Mouse (Mus musculus): ENCODE measurements around the gene Fyco1. TPM values are rescaled to one million over a fixed set of nuclear protein-coding genes. Genes with fewer than 3 reads are reported as not detected.

Gene Fyco1
- polyA plus RNA-seq (2015; fragmentation: Illumina TruSeq; extraction: RNeasy Lipid Tissue Mini Kit (QIAGEN cat#74804); ENCODE audit: insufficient read depth, low read depth, low replicate concordance): 5.2 TPM

GRCm38 (mm10) chr9:123851713-123852448, at the start of gene Fyco1:
Fyco1 (minus strand) TSS chr9:123851899.

GRCm38 (mm10) chr9:123861929-123862328, 10.2 kb upstream of the Fyco1 start, which contains the start of gene Xcr1:
Xcr1 (minus strand) TSS chr9:123862029.

DNA sequence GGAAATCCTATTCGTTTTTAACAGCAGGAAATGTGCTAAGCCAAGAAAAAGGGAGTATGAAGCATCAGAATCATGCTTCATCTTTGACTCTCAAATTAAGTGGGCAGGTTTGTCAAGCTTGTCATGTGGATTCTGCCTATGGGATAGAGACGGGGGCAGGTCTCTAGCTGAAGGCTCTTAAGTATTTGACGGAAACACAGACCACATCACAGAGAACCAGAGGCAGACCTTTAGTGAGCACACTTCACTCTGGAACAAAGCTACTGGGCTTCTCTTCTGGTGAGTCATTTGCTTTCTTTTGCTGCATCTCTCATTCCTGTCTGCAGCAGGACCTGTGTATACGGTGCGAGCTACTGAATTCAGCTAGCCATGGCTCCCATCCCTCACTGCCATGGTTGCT, 45.4 kb downstream of the Fyco1 start, which contains the start of gene Cxcr6:
Gene Cxcr6 (plus strand): TSS at position 209 of the 400 bp plus-strand sequence.

Other genes with a start within 250 kb of the Fyco1 start
- gene Slc6a20b, start 219.3 kb downstream of the Fyco1 start, polyA plus RNA-seq (2015; fragmentation: Illumina TruSeq; extraction: RNeasy Lipid Tissue Mini Kit (QIAGEN cat#74804); ENCODE audit: insufficient read depth, low read depth, low replicate concordance): not detected
- gene Ccr9, start 173.5 kb downstream of the Fyco1 start, polyA plus RNA-seq (2015; fragmentation: Illumina TruSeq; extraction: RNeasy Lipid Tissue Mini Kit (QIAGEN cat#74804); ENCODE audit: insufficient read depth, low read depth, low replicate concordance): not detected
- not detected for gene Slc6a20a, start 173.0 kb downstream of the Fyco1 start, polyA plus RNA-seq (2015; fragmentation: Illumina TruSeq; extraction: RNeasy Lipid Tissue Mini Kit (QIAGEN cat#74804); ENCODE audit: insufficient read depth, low read depth, low replicate concordance)
- 9.2 TPM for gene Lztfl1, start 134.2 kb downstream of the Fyco1 start, polyA plus RNA-seq (2015; fragmentation: Illumina TruSeq; extraction: RNeasy Lipid Tissue Mini Kit (QIAGEN cat#74804); ENCODE audit: insufficient read depth, low read depth, low replicate concordance)
- not detected for gene Cxcr6, start 45.4 kb downstream of the Fyco1 start, polyA plus RNA-seq (2015; fragmentation: Illumina TruSeq; extraction: RNeasy Lipid Tissue Mini Kit (QIAGEN cat#74804); ENCODE audit: insufficient read depth, low read depth, low replicate concordance)
- not detected for gene Xcr1, start 10.1 kb upstream of the Fyco1 start, polyA plus RNA-seq (2015; fragmentation: Illumina TruSeq; extraction: RNeasy Lipid Tissue Mini Kit (QIAGEN cat#74804); ENCODE audit: insufficient read depth, low read depth, low replicate concordance)
- gene Ccr1, start 116.8 kb upstream of the Fyco1 start, polyA plus RNA-seq (2015; fragmentation: Illumina TruSeq; extraction: RNeasy Lipid Tissue Mini Kit (QIAGEN cat#74804); ENCODE audit: insufficient read depth, low read depth, low replicate concordance): 0.55 TPM
- not detected for gene Ccr1l1, start 126.5 kb upstream of the Fyco1 start, polyA plus RNA-seq (2015; fragmentation: Illumina TruSeq; extraction: RNeasy Lipid Tissue Mini Kit (QIAGEN cat#74804); ENCODE audit: insufficient read depth, low read depth, low replicate concordance)
- not detected for gene Ccr3, start 170.1 kb upstream of the Fyco1 start, polyA plus RNA-seq (2015; fragmentation: Illumina TruSeq; extraction: RNeasy Lipid Tissue Mini Kit (QIAGEN cat#74804); ENCODE audit: insufficient read depth, low read depth, low replicate concordance)